Mouse (Mus musculus) megakaryocyte-erythroid progenitor cell, adult 5-6 weeks (primary cell): ENCODE measurements around the gene Efnb1. TPM values are rescaled to one million over a fixed set of nuclear protein-coding genes. Genes with fewer than 3 reads are reported as not detected.

Experiments used
- ATAC-seq: replicated peaks from 2 replicates; pipeline ENCODE4 v1.8.0; 2016; ENCODE audit warnings: mild to moderate bottlenecking, inconsistent platforms; ENCODE audit not compliant: severe bottlenecking, poor library complexity, low FRiP score, low TSS enrichment
- total RNA-seq, 2 experiments: library from RNA; stranded (forward) in 1 of 2; stranded (reverse) in 1 of 2; fragments of 200-1000, 215-1000 nt in 1 of 2; fragments of >200 nt in 1 of 2; fragmentation: Nextera tagmentation in 1 of 2; gene quantifications; 2 replicates each; pipeline ENCODE4 v1.2.3; 2014 to 2017

Gene Efnb1
- total RNA-seq, 2 experiments from 2014 or later: 3.6 to 8.4 TPM

DNA sequence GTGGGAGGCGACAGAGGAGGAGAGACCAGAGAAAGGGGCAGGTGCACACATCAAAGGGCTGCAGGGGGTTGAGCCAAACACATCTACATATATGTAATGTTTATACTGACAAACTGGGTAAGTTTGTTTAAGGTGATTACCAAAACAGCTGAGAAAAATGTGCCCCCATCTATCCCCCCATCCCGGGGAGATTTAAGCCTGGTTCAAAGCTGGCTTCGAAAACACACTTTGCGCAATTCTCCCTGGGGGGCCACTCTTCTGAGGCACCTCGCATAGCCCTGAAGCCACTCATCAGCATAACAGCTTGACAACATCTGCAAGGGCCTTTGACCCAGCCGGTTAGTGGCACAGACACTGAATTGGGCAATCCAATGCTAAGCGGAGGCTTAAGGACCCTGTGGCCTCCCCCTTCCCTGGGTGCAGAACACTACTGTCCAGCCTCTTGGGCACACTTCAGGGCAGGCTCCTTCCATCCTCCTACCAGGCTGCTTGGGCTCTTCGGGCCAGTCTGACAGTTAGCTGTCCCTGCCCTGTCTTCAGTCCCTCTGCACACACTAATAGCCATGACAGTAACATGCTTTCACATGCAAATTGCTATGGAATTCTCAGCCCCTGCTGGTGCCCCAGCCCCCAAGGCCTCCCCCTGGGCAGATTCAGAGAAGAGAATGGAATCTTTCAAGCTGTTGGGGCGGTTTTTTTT is 16.8 kb downstream of the Efnb1 start:
- ATAC-seq: no peak

DNA sequence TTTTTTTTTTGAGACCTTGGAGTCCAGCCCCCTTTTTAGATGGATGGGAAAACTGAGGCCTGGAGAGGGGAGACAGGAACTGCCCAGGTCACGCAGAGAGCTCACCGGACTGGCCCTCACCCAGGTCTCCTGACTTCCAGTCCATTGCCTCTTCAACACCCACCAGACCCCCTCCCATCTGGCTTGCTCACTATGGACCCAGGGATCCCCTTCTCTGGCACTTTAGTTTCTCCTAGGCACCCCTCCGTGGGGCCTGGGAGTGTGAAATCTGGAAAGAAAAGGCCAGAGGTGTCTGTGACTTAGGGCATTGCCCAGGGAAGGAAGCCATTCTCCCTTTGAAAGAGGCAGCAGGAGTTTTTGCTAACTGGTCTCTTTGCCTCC is 17.3 kb downstream of the Efnb1 start:
- ATAC-seq: no peak

DNA sequence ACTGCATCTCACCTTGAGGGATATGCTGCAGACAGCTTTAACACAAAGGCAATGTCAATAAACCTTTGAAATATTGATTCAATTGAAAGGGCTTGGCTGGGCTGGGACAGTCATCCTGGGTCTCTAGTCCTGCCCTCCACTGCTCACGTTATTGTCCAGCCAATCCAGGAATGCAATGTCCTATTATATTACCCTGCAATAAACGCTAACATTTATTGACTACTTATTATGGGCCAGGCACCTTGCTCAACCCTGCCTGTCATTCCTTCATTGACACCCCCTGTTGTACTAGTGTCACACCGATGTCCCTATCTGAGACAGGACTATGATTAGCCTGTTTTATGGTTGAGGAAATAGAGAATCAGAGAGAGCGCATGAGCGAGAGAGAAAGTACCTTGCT is 18.4 kb downstream of the Efnb1 start:
- no peak for ATAC-seq

DNA sequence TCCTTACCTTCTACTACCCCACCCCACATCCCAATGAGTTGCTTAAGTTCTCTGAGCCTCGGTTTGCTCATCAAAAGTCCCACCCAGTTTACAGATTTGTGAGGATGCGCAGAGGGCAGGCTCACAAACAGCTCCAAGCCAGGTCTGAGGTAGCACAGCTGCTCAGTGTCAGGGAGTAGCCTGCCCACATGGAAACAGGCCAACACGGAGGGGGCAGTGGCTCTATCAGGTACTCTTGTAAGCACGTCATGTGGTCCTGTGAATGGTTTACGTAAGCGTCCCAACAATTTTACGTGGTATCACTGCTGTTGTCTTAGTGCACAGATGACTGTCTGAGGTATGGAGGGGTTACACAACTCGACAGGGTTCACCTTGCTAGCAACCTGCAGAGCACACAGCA is 23.1 kb downstream of the Efnb1 start:
- no peak for ATAC-seq

DNA sequence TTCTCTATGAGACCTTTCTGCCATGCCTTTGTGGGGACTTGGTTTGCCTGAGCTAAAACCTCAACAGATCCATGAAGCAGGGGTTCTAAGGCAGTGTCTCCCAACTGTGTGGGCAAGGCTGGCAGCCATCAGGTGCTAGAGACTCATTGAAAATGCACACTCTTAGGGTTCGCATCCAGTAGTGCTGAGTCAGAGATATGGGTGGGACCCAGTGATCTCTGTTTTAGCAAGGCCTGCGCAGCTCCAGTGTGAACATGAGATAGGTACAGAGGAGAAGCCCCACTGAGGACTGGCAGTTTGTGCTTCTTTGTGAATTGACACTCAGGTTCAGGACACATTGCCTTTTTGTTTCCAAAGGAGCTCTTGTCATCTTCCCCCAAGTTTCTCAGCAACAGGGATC is 28.2 kb downstream of the Efnb1 start:
- peak; percentile 90 for ATAC-seq

DNA sequence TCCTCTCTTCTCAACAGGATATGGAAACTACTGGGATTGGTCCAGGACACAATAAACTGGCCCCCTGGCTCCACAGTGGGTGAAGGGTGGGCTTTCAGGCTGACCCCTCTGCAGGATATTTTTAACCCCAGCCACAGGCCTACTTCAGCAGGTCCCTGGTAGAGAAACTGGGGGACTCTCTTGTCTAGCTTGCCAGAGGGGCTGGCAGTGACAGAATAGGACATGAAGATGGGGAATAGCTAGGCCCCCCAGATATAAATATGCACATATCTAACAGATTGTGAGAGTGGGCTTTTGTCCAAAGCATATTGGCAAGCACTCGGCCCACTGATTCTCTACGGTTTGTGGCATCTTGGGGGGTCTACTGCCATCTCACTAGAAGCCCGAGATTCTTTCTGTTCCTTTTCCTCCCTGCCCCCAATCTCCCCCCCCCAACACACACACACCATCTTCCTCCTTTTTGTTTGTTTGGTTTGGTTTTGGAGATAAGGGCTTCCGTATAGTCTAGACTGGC is 29.0 kb downstream of the Efnb1 start:
- ATAC-seq: no peak

DNA sequence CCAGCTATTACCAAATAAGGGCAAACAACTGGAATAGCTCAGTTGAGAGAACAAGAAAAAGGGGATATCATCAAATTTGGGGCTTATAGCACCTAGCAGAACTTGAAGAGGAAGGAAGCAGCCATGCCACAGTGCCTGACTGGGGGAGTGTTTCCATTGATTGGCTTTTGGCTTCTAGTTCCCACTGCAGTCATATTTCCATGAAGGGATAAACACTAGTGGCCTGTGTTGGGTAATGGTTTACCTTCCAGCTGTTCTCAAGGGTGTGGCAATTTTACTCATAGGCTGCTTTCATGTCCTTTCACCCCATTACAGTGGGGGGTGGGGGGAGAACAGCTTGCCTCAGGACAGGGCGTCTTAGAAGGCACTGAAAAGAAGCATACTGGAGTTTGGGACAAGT is 31.1 kb downstream of the Efnb1 start:
- ATAC-seq: no peak

DNA sequence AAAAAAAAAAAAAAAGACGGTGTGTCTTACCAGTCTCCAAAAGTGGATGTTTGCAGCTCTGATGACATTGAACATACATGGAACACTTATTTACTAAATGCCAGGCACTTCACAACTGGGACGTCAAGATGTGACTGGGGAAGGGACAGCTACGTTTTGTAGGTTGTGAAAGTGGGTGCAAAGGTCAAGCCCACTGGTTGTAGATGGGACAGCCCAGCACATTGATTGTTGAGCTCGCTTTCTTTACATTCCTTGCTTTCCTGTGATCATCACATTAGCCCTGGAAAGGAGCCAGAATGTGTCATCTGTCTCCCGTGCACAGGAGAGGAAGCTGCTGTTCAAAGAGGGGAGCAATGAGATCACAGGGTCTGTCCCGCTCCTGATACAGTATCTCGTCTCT is 31.6 kb downstream of the Efnb1 start:
- no peak for ATAC-seq

DNA sequence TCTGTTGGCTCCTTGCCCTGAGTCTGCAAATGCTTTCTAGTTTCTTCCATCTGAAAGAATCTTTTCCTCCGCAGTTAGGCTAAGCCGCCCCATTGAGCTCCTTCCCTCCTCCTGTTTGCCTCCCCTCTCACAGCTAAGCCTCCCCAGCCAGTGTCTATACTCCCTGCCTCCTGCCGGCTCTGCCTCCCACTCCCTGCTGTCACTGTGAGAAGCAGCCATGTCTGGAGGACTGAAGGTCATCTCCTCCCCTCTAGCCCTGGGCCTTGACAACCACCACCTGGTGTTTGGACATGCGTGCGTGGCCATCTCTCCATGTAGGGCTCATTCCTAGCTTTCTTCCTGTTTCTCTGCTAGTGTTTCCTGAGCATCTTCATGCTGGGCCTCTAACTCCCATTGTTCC is 36.4 kb downstream of the Efnb1 start:
- ATAC-seq: no peak

DNA sequence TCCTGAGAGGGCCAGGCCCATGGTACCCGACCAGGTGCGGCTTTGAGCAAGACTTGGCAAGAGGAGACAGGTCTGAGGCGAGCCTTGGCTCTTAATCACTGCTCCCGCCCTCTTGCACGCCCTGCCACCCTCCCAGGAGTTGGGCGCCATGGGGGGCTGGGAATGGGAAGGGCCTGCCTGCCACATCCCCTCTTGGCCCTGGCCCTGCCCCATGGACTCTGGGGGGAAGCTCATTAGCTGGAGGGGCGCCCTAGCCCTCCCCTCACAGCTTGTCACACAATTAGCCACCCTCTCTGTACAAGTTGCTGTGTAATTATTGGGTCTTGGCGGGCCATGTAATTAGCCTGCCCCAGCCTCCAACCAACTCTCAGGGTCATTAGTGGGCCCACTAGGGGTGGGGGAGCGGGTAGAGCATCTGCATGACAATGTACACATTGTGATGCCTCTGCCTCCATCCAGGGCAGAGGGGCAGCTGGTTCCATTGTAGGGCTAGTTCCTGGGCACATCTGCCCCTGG is 49.2 kb downstream of the Efnb1 start:
- ATAC-seq: no peak

DNA sequence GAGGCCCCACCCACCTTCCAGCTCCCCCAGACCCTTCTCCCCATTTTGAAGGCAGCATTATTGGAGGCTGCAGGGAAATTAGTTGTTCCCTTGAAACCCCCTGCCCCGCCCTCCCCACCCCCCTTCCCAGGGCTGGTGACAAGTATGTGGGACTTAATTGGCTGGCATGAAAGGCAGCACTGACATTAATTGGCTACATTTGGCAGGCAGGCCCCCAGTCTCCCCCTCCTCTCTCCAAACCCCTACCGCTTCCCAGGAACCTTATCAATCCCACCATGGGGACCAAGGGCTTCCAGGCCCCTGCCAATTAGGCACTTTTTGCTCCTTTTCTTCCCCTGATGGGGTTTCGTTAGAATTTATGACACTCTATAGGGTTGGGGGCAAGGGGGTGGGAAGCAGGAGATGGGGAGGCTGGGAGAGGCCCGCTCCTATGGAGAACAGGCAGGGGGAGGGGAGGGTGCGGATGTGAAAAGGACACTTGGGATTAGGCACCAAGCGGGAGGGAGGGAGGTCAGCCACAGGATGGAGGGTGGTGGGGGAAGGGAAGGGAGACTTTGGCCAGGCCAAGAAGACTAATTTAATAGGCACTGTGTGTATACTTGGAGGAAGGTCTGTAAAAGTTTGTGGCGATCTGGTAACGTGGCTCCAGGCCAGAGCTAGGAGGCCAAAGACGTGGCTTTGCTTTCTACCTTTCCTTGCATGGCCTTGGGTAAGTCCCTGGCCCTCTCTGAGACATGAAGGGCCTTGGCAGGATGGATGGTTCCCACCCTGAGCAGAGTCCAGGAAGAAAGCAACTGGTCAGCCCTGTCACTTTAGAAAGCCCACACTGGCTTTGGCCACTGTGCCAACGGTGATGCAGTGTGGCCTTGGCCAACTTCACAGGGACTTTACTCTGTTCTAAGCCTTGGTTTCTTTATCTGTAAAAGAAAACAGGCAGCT is 50.8 kb downstream of the Efnb1 start:
- no peak for ATAC-seq

DNA sequence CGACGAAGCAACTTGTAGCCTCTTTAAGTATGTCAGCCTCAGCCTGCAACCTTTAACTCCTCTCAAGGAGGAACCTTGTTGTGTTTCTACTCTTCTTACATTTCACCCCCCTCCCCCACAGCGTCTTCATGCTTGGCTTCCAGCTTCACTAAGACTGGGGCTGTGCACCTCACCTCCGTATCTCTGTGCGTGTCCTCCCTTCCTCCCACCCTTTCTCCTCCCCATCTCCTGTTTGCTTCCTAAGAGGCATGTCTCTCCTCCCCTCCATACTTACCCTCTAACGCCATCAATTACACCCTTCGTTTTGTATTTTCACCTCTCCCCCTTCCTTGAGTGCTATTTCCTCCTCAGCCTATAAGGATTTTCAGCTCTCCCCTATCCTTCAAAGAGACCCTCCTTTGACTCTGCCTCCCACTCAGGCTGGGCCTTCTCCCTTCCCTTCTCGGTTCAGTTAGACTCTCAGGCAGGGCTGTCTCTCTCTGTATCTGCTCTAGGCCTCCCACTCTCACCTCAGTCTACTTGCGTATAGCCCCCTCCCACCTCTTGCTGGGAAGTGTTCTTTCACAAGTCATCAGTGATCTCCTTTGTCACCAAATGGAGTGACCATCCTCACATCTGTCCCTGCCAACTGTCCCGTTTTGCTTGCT is 55.6 kb downstream of the Efnb1 start:
- ATAC-seq: no peak

DNA sequence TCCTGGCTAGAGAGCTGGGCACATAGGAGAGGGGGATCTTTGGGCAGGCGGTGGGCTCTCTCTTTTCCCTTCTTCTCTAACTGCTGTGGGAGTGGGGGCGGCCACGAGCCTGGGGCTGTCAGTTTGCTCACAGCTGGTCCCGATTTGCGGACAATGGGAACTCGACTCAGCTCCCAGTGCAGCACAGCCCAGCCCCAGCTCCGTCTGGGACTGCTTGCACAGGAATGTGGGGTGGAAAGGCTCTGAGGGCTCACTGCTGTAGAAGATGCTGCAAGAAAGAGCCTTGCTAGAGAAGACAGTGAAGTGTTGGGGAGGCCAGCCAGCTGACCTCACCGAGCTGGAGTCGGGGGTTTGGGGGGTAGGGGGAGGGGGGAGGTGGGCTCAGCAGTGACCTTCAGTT is 61.0 kb downstream of the Efnb1 start:
- ATAC-seq: no peak

DNA sequence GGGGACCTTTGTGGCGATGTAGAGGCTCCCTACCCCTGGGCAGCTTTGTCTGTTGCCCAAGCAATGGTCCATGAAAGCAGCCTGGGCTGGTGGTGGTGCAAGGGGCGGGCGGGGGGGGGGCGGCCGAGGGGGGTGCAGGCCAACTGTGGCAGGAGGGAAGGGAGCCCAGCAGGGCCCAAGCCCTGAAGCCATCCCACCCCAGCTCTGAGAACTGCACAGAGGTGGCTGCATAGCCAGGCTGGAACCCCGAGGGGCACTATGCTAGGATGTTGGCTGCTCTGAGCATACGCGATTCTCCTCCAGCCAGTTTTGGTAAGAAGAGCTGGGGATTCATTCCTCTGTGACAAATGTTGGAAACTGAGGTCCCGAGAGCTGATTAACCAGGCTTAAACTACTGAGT is 62.6 kb downstream of the Efnb1 start:
- no peak for ATAC-seq

Other genes with a start within 250 kb of the Efnb1 start
- gene Ophn1, start 245.1 kb upstream of the Efnb1 start, total RNA-seq (2014; fragmentation: Nextera tagmentation): 3.3 TPM in 1 of 2 replicates, not detected in the other
- gene Ophn1, start 245.1 kb upstream of the Efnb1 start, total RNA-seq (2017): 0.42 and 1.7 TPM in 2 replicates
- gene Yipf6, start 199.8 kb upstream of the Efnb1 start, total RNA-seq (2014; fragmentation: Nextera tagmentation): 30.8 and 32.5 TPM in 2 replicates
- 42.4 and 42.5 TPM in 2 replicates for gene Yipf6, start 199.8 kb upstream of the Efnb1 start, total RNA-seq (2017)
- 0.28 and 5.5 TPM in 2 replicates for gene Stard8, start 132.9 kb upstream of the Efnb1 start, total RNA-seq (2014; fragmentation: Nextera tagmentation)
- 0.42 TPM in 2 replicates for gene Stard8, start 132.9 kb upstream of the Efnb1 start, total RNA-seq (2017)